Mouse (Mus musculus) right cerebral cortex, postnatal 14 days (tissue): ENCODE data around the gene Adam33.
A peak's percentile ranks its signal among the peaks of the same experiment; 100 is the strongest.
"Not testable (repeated sequence)": the region's sequence is repeated elsewhere in the genome, so short reads cannot be mapped to it uniquely, and the experiment has no call there.

Source experiments
- DNase-seq: peaks from one replicate; pipeline ENCODE4 v3.0.0; 2022

The Adam33 gene

GRCm38 (mm10) chr2:131055631-131056030 lies 8.0 kb downstream of the Adam33 start:
- peak; percentile 52 for DNase-seq

DNA sequence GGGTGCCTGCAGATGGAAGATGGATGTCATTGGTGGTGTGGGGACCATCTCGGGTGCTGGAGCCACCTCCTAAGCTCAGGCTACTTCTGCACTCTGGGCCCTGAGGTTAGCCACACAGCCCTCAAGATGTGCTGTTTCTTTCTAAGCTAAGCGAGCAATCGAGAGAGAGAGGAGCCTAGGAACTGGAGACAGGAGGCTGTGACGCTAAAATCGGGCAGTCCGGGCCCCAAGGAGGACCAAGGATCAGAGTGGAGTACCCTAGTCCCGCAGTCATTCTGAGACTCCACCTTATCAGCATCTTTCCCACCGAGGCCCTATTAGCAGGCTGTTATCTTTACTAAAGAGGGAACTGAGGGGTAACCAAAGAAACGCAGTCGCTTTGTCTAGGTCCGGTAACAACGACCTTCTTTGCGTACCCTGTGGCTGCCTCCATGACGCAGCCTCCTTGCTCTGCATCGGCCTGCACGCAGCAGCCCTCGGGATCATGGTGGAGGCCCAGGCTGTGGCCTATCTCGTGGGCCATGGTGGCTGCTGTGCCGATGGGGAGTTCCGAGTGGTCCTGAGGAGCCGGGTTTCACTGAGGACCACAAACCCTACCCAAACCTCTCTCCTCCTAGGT lies 8.9 kb downstream of the Adam33 start:
- DNase-seq = no peak

- peak; percentile 16 for DNase-seq
Observed at GRCm38 (mm10) chr2:131053851-131054645, 9.6 kb downstream of the Adam33 start.

- peak; percentile 4 for DNase-seq
Observed at GRCm38 (mm10) chr2:131052862-131053418, 10.7 kb downstream of the Adam33 start.

- peak; percentile 1 for DNase-seq
Observed at GRCm38 (mm10) chr2:131052043-131052442, 11.6 kb downstream of the Adam33 start.

- no peak for DNase-seq
Observed at GRCm38 (mm10) chr2:131046025-131046424, 17.6 kb downstream of the Adam33 start.

DNA sequence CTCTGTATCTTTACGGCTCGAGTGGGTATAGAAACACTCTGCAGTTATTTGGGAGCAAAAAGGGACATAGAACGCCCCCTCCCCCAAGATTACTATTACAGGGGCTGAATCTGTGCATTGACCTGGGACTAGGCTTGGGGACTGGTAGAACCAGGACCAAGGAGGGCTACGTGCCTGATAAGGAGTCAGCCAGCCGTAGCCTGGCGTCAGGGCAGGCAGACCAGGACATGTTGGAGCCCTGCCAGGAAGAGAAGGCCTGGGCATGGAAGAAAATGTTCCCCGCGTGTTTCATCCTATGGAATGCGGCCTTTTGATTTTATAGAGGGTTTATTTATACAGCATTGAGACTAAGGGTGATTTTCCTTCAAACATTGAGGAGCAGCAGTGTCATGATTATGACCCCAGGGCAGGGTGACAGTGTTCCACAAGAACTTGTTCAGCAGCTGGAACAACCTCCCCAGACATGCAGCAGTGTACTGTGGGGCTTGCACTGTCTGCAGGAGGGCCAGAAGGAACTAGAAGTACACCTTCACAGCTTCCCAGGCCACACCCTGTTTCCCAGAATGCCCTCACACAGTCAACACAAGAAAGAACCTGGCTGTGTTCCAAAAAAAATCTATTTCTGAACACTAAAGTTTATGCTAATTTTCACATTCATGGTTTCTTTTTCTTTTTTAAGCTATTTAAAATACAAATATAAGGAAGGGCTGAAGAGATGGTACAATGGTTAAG lies 18.5 kb downstream of the Adam33 start:
- no peak for DNase-seq

DNA sequence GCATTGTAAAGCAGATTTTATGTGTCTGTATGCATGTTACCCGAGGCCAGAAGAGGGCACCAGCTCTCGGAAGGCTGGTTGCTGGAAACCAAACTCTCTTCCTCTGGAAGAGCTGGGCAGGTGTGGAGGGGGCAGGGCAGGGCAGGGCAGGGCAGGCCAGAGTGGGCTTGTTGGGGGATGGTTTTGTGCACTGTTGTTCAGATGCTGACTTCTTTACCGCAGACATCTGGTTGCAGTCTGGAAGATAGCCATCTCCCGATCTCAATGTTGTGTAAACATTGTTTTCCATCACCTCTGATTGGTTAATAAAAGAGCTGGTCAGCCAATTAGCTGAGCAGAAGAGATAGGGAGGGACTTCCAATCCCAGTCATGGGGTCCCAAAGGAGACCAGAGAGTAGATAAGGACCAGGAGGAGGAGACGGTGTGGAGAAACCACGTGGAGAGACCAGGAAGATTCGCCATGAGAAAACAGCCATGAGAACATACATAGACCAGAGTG lies 19.2 kb downstream of the Adam33 start:
- no peak for DNase-seq

DNA sequence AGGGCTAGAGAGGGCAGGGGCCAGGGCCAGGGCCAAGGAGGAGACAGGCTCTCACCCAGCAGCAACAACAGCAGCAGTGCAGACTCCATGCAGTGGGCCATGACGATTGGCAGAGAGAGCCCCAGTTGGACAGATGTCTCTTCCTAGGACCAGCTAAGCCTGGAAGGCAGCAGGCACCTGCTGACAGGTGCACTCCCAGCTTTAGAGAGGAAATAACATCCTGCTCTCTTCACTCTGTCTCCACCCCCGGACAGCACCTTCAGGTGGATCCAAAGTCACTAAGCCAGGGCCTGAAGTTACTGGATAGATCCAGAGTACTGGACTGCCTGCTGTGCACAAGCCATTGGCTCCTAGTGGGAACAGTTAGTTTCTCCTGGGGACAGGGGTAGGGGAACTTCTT lies 20.6 kb downstream of the Adam33 start, which contains the start of gene Gfra4:
TSS of gene Gfra4 (minus strand) at position 101 of the 400 bp plus-strand sequence.
- no peak for DNase-seq

DNA sequence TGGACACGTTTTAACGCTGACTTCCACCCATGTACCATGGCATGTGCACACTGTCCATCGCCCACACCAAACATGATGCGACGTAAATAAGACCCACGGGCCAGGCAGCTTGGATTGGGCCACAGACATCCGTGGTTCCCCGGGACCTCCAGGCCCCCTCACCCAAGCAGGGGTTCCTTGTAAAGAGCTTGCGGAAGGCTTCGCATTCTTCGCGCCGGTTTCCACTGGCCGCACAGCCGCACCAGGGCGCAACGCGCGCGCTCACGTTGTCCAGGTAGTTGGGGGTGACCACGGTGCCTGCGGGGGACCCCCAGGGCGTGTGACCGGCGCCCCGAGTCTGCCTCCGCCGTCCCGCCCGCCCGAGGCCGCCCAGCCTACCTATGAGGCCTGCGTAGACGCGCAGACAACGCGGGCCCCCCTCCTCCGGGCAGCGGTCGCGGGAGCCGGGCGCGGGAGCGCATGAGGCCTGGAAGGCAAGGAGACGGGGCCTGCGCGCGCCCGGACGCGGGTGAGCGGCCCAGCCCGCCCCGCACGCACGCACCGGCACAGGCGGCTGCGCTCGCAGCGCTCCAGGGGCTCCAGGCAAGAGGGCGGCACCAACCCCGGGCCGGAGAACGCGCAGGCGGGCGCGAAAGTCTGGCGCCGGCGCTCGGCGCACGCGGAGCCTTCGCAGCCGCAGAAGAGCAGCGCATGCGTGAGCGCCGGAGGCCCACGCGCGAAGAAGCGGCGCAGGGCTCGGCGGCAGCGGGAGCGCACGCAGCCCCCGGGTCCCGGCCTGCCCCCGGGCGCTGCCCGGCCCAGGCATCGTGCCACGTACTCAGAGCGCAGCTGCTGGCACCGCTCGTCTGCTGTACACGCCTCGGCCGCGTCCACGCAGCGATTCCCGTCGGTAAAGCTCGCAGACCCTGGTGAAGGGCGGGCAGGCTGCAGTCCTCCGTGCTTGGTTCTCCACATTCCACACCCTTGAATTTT lies 22.5 kb downstream of the Adam33 start:
- peak; percentile 77 for DNase-seq

- no peak for DNase-seq
Observed at GRCm38 (mm10) chr2:131038675-131039074, 24.9 kb downstream of the Adam33 start.

DNA sequence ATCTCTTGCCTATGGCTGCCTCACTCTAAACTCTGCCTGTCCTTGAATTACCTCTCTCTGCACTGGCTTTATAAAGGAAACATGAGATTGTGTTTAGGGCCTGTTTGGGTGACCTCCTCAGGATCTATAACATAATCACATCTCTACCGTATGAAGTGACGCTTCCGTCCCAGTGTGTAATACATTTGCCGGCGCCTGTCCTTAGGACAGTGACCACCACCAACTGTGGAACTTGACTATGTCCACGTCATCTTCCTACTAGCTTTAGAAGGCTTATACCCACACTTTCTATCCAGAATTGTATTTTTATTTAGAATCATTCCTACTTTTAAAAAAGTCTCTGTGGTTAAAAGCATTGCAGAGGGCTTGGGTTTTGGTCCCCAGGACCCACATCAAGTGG lies 25.4 kb downstream of the Adam33 start:
- DNase-seq = no peak

GRCm38 (mm10) chr2:131037226-131037990 lies 26.2 kb downstream of the Adam33 start:
- no peak for DNase-seq

DNA sequence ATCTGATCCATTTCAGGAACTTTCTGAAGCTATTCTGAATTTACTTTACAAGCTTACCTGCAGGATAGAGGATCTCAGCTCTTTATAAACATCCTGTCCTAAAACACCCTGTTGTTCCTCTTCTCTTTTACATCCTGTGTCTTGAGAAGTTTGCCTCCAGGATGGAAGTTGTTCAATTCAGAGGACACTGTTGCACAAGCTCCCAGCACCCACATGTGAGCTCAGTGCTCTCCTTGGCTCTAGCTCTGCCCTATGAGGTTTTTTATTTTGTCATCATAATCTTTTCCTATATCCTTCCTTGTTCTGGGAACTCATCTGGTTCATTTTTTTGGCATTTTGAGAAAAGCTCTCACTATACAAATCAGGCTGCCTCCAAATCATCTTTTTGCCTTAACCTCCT lies 26.9 kb downstream of the Adam33 start:
- DNase-seq = no peak

GRCm38 (mm10) chr2:131036343-131036742 lies 27.3 kb downstream of the Adam33 start:
- no peak for DNase-seq

DNA sequence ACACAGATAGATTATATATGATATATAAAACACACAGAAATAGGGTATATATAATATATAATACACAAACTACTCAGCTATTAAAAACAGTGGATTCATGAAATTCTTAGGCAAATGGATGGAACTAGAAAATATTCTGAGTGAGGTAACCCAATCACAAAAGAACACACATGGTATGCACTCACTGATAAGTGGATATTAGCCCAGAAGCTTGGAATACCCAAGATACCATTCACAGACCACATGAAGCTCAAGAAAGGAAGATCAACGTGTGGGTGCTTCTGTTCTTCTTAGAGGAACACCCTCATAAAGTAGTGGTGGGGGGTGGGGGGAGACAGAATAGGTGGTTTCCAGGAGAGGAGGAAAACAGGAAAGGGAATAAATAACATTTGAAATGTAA lies 32.2 kb downstream of the Adam33 start:
- DNase-seq = not testable (repeated sequence)

- no peak for DNase-seq
Observed at GRCm38 (mm10) chr2:131030998-131031397, 32.6 kb downstream of the Adam33 start.

- DNase-seq = no peak
Observed at GRCm38 (mm10) chr2:131030561-131030960, 33.1 kb downstream of the Adam33 start.

GRCm38 (mm10) chr2:131029065-131029935 lies 34.3 kb downstream of the Adam33 start:
- DNase-seq = no peak

GRCm38 (mm10) chr2:131026941-131027340 lies 36.7 kb downstream of the Adam33 start:
- DNase-seq = no peak
